Mouse (Mus musculus) erythroblast, embryonic 14.5 days (primary cell): ENCODE data around the gene Vamp9.

Experiments used
- GATA1 ChIP-seq: IDR thresholded peaks from 2 replicates; pipeline ENCODE4 v1.6.1; 2012; ENCODE audit warnings: low read length, inconsistent platforms, mixed read lengths
- TAL1 ChIP-seq: IDR thresholded peaks from 3 replicates; pipeline ENCODE4 v1.6.1; 2012; ENCODE audit warnings: low read length, inconsistent platforms, mixed read lengths

DNA sequence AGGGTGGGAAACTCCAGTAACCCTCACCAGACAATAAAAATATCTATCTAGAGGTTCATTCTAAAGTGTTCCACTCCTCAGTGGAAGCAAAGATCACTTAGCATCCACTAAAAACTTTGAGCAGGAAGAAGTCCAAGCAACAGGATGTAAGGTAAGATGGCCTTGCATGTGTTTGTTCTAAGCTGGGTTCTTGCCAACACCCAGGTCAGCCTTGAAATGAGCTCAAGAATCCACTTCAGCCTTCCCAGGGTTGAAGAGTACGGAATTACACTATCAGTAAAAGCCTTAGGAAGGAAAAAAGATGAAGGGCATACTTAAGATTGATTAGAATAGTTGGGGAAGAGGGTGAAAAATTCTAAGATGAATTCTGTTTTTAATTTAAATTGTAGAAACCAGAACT, 52.6 kb downstream of the Vamp9 start:
- TF ChIP-seq TAL1 (no peak), GATA1 (no peak)
